Comparison of ENCODE assay signal across 28 mouse cellular contexts in genomic region chr3:103128251-103128650, GRCm38 (mm10). TPM values are rescaled to one million over a fixed set of nuclear protein-coding genes. Genes with fewer than 3 reads are reported as not detected.
A peak's percentile ranks its signal among the peaks of the same experiment; 100 is the strongest.
DNase-seq lines count a peak whose midpoint lies in the region; ATAC-seq and TF ChIP-seq lines count a peak whose summit lies in the region.
"Had no signal": no experiment of that assay in that cellular context is flagged by ENCODE, and none has a peak within 500 bp of the region (broad histone marks: within the 10 kb centered on the region; RNA-seq: fewer than 3 reads in every experiment).

No protein-coding gene starts in this region.

- no peak overlapping the region for H3K4me2 ChIP-seq in liver, embryonic 11.5 days
- peak overlapping the region; percentile 87 for H3K4me2 ChIP-seq in liver, embryonic 14.5 days (ENCODE audit: low read depth)
- H3K4me2 ChIP-seq: forebrain, embryonic 12.5 days; limb, embryonic 13.5 days; neural tube, embryonic 15.5 days had no signal

- peak overlapping the region; percentile 77; the same call in 1 of the 2 replicates for H3K27ac ChIP-seq in heart, embryonic 10.5 days
- peak overlapping the region; percentile 85; the same call in 1 of the 2 replicates for H3K27ac ChIP-seq in liver, embryonic 11.5 days (ENCODE audit: low read depth, low read length)
- H3K27ac ChIP-seq in liver, embryonic 14.5 days: peak overlapping the region; percentile 100
- H3K27ac ChIP-seq: forebrain, embryonic 12.5 days; limb, embryonic 13.5 days; neural tube, embryonic 15.5 days had no signal

- no peak for TF ChIP-seq EP300 in liver, embryonic 14.5 days (IDR thresholded peaks at IDR 0.05; ENCODE audit: low read depth)

- TF ChIP-seq CTCF in liver, embryonic 14.5 days (IDR thresholded peaks at IDR 0.05; ENCODE audit: low read depth): no peak

- WGBS in heart, embryonic 10.5 days: 61% methylated on average over 4 of the region's 4 CpGs
- WGBS in liver, embryonic 11.5 days: 62% methylated on average over 4 of the region's 4 CpGs
- WGBS in liver, embryonic 14.5 days (ENCODE audit: insufficient replicate concordance): 56% methylated on average over 4 of the region's 4 CpGs

- no peaks in the 10 kb centered on the region for H3K36me3 ChIP-seq in heart, embryonic 10.5 days
- H3K36me3 ChIP-seq in liver, embryonic 11.5 days (ENCODE audit: control insufficient read depth, insufficient read depth, low read length): peaks cover 3% of the 10 kb centered on the region; the same call in 1 of the 2 replicates
- H3K36me3 ChIP-seq in liver, embryonic 14.5 days (replicated peaks; ENCODE audit: control insufficient read depth, insufficient read depth, low read depth): peaks cover 17% of the 10 kb centered on the region
- H3K36me3 ChIP-seq: forebrain, embryonic 12.5 days; neural tube, embryonic 15.5 days had no signal

- ATAC-seq in liver, embryonic 11.5 days (replicated peaks; ENCODE audit: low FRiP score): no peak
- no peak for ATAC-seq in liver, embryonic 14.5 days (ENCODE audit: insufficient read depth)

- H3K27me3 ChIP-seq in heart, embryonic 10.5 days (ENCODE audit: insufficient read depth, poor library complexity, severe bottlenecking): no peaks in the 10 kb centered on the region
- no peaks in the 10 kb centered on the region for H3K27me3 ChIP-seq in liver, embryonic 11.5 days (replicated peaks; ENCODE audit: control insufficient read depth, insufficient read depth, low read length)
- no peaks in the 10 kb centered on the region for H3K27me3 ChIP-seq in liver, embryonic 14.5 days (ENCODE audit: control insufficient read depth, insufficient read depth, low read length)
- H3K27me3 ChIP-seq: limb, embryonic 13.5 days had no signal

- peaks cover 10% of the 10 kb centered on the region for H3K4me1 ChIP-seq in heart, embryonic 10.5 days
- peaks cover 36% of the 10 kb centered on the region for H3K4me1 ChIP-seq in liver, embryonic 11.5 days (replicated peaks; ENCODE audit: control insufficient read depth, insufficient read depth, low read length)
- peaks cover 41 to 60% of the 10 kb centered on the region in 2 experiments for H3K4me1 ChIP-seq in liver, embryonic 14.5 days (replicated peaks; ENCODE audit: control insufficient read depth in 2 of 2, insufficient read depth in 2 of 2, low read length in 1 of 2)

- H3K4me3 ChIP-seq in heart, embryonic 10.5 days: no peak overlapping the region
- no peak overlapping the region for H3K4me3 ChIP-seq in liver, embryonic 11.5 days (ENCODE audit: low read depth, low read length)
- no peak overlapping the region for H3K4me3 ChIP-seq in liver, embryonic 14.5 days (ENCODE audit: insufficient read depth in 1 of 2, low read depth in 2 of 2, low read length in 2 of 2)
- H3K4me3 ChIP-seq: forebrain, embryonic 12.5 days; limb, embryonic 13.5 days; myocyte; neural tube, embryonic 15.5 days had no signal

- no peak overlapping the region for H3K9ac ChIP-seq in liver, embryonic 11.5 days (ENCODE audit: low read depth, low read length)
- peak overlapping the region; percentile 87 for H3K9ac ChIP-seq in liver, embryonic 14.5 days (replicated peaks)
- H3K9ac ChIP-seq: forebrain, embryonic 12.5 days; limb, embryonic 13.5 days; neural tube, embryonic 15.5 days had no signal

- DNase-seq in heart, embryonic 10.5 days (ENCODE audit: low spot score): no peak
- DNase-seq in heart, postnatal 4 days: no peak
- no peak for DNase-seq in liver, embryonic 11.5 days (ENCODE audit: low spot score)
- DNase-seq in liver: no peak
- DNase-seq in liver, embryonic 14.5 days (ENCODE audit: low read depth in 3 of 3, low spot score in 3 of 3): no peak
- no peak for DNase-seq in lung, postnatal 14 days
- no peak for DNase-seq in natural killer cell, adult 2 months (ENCODE audit: low spot score in 2 of 2)
- DNase-seq: adrenal gland, postnatal 14 days; cerebellum, adult 11 months; cerebellum, postnatal 25 days; embryo, embryonic 11 days; gastrocnemius, postnatal 10 days; kidney, adult 11 months; kidney, postnatal 10 days; midbrain, embryonic 14.5 days; right cerebral cortex, postnatal 25 days had no signal

- H3K9me3 ChIP-seq in heart, embryonic 10.5 days: no peaks in the 10 kb centered on the region
- no peaks in the 10 kb centered on the region for H3K9me3 ChIP-seq in liver, embryonic 11.5 days (ENCODE audit: control insufficient read depth, low read length)
- H3K9me3 ChIP-seq in liver, embryonic 14.5 days (ENCODE audit: control insufficient read depth, low read length): no peaks in the 10 kb centered on the region
- H3K9me3 ChIP-seq: forebrain, embryonic 12.5 days; G1E; limb, embryonic 13.5 days; neural tube, embryonic 15.5 days had no signal

RNA-seq across cellular contexts. Expression of gene Dennd2c, which starts 25.8 kb away (rescaled TPM):
- 3.4 and 4.4 TPM in 2 replicates for polyA plus RNA-seq in heart, embryonic 10.5 days (2016; fragmentation: Nextera tagmentation; extraction: Ambion mirVana)
- total RNA-seq in heart, postnatal 4 days (2021): 1 to 10 TPM; 3.6 to 4.3 TPM
- 8.2 and 8.8 TPM in 2 replicates for polyA plus RNA-seq in liver, embryonic 11.5 days (2014; fragmentation: Nextera tagmentation; extraction: Ambion mirVana)
- 5.4 and 7.4 TPM in 2 replicates for polyA plus RNA-seq in liver, embryonic 14.5 days (2012; rRNA removed)
- polyA plus RNA-seq in liver, embryonic 14.5 days (2014; fragmentation: Nextera tagmentation; extraction: Ambion mirVana): 6.6 and 6.9 TPM in 2 replicates

RNA-seq across cellular contexts. Expression of gene Bcas2, which starts 43.2 kb away (rescaled TPM):
- 150 and 186 TPM in 2 replicates for polyA plus RNA-seq in heart, embryonic 10.5 days (2016; fragmentation: Nextera tagmentation; extraction: Ambion mirVana)
- 10 to 100 TPM; 62.0 to 67.9 TPM for total RNA-seq in heart, postnatal 4 days (2021)
- polyA plus RNA-seq in liver, embryonic 11.5 days (2014; fragmentation: Nextera tagmentation; extraction: Ambion mirVana): 272 and 278 TPM in 2 replicates
- polyA plus RNA-seq in liver, embryonic 14.5 days (2012; rRNA removed): 58.1 and 104 TPM in 2 replicates
- polyA plus RNA-seq in liver, embryonic 14.5 days (2014; fragmentation: Nextera tagmentation; extraction: Ambion mirVana): 135 and 152 TPM in 2 replicates

RNA-seq across cellular contexts. Expression of gene Ampd1, which starts 54.4 kb away (rescaled TPM):
- not detected in 2 replicates for polyA plus RNA-seq in heart, embryonic 10.5 days (2016; fragmentation: Nextera tagmentation; extraction: Ambion mirVana)
- under 1 TPM; 0.25 to 0.43 TPM for total RNA-seq in heart, postnatal 4 days (2021)
- polyA plus RNA-seq in liver, embryonic 11.5 days (2014; fragmentation: Nextera tagmentation; extraction: Ambion mirVana): 0.40 and 0.53 TPM in 2 replicates
- polyA plus RNA-seq in liver, embryonic 14.5 days (2012; rRNA removed): 0.05 and 0.07 TPM in 2 replicates
- polyA plus RNA-seq in liver, embryonic 14.5 days (2014; fragmentation: Nextera tagmentation; extraction: Ambion mirVana): 0.06 TPM in 1 of 2 replicates, not detected in the other
- total RNA-seq: adrenal gland, postnatal 14 days; hematopoietic stem cell, adult 5-6 weeks; layer of hippocampus, adult 18-20 months; layer of hippocampus, postnatal 25 days; left cerebral cortex, postnatal 10 days; megakaryocyte progenitor cell, adult 5-6 weeks had no signal
- polyA plus RNA-seq: forebrain, embryonic 12.5 days; frontal cortex, adult 2 months; G1E; midbrain, embryonic 14.5 days; stomach, embryonic 14.5 days had no signal
